Mouse (Mus musculus) liver, postnatal 0 days (tissue): Measurements from ENCODE around the gene Gm20388. TPM values are rescaled to one million over a fixed set of nuclear protein-coding genes. Genes with fewer than 3 reads are reported as not detected.
"Not testable (repeated sequence)": the region's sequence is repeated elsewhere in the genome, so short reads cannot be mapped to it uniquely, and the experiment has no call there.

ENCODE experiments used
- ATAC-seq: fragments of 200-750 bp; cut with Nextera tagmentation; 2 replicates; pipeline ENCODE4 v1.8.0; 2017; ENCODE audit warnings: mild to moderate bottlenecking, moderate library complexity
- DNase-seq: peaks from one replicate; pipeline ENCODE4 v3.0.0-alpha.2; 2016
- H3K27ac ChIP-seq: fragments of 300-500 bp; sonication (generic); 2 replicates; pipeline ENCODE4 v1.5.1; 2014; ENCODE audit warnings: antibody characterized with exemption, moderate library complexity, mild to moderate bottlenecking, low read depth
- H3K27me3 ChIP-seq: fragments of 300-500 bp; sonication (generic); 2 replicates; pipeline ENCODE4 v1.6.1; 2014; ENCODE audit warnings: low read length, control low read depth, mixed read lengths; ENCODE audit not compliant: insufficient read depth
- H3K36me3 ChIP-seq: fragments of 300-500 bp; sonication (generic); replicated peaks from 2 replicates; pipeline ENCODE4 v1.6.1; 2014; ENCODE audit warnings: mild to moderate bottlenecking, control low read depth, low read length, moderate library complexity, mixed read lengths; ENCODE audit not compliant: insufficient read depth
- H3K4me1 ChIP-seq: fragments of 300-500 bp; sonication (generic); 2 replicates; pipeline ENCODE4 v1.6.1; 2014; ENCODE audit warnings: antibody characterized with exemption, mild to moderate bottlenecking, control low read depth; ENCODE audit not compliant: insufficient read depth
- H3K4me2 ChIP-seq: fragments of 300-500 bp; sonication (generic); 2 replicates; pipeline ENCODE4 v1.6.1; 2014; ENCODE audit warnings: low read depth, mild to moderate bottlenecking, low read length, moderate library complexity, mixed read lengths
- H3K4me3 ChIP-seq: fragments of 300-500 bp; sonication (generic); 2 replicates; pipeline ENCODE4 v1.5.1; 2014; ENCODE audit warnings: low read depth, low read length
- H3K9ac ChIP-seq: fragments of 300-500 bp; sonication (generic); replicated peaks from 2 replicates; pipeline ENCODE4 v1.6.1; 2014; ENCODE audit warnings: mild to moderate bottlenecking, moderate library complexity
- H3K9me3 ChIP-seq: fragments of 300-500 bp; sonication (generic); 2 replicates; pipeline ENCODE4 v1.6.1; 2016; ENCODE audit warnings: mild to moderate bottlenecking, control low read depth, low read length, mixed read lengths
- CTCF ChIP-seq: sonication (generic); IDR thresholded peaks from 2 replicates; pipeline ENCODE4 v1.5.1; 2016; ENCODE audit warnings: antibody characterized with exemption, low read depth
- EP300 ChIP-seq: IDR thresholded peaks from 2 replicates; pipeline ENCODE4 v1.6.1; 2016; ENCODE audit warnings: antibody characterized with exemption, low read depth, mild to moderate bottlenecking
- WGBS: fragments of 180-500 bp; shearing (Covaris S2); extraction: QIAGEN DNeasy Blood & Tissue Kit; methylation state at CpG from one replicate; pipeline ENCODE4 v1.1.7; 2014; ENCODE audit not compliant: insufficient replicate concordance; 5-methylcytosine and 5-hydroxymethylcytosine counted together
- polyA plus RNA-seq: library from polyadenylated mRNA; unstranded; fragments of >200 nt; fragmentation: Nextera tagmentation; extraction: Ambion mirVana; gene quantifications from 2 replicates; pipeline ENCODE4 v1.2.1, GENCODE M21; 2015

Gm20388 gene
- polyA plus RNA-seq, 1 experiment from 2014 or later, result not detected

DNA sequence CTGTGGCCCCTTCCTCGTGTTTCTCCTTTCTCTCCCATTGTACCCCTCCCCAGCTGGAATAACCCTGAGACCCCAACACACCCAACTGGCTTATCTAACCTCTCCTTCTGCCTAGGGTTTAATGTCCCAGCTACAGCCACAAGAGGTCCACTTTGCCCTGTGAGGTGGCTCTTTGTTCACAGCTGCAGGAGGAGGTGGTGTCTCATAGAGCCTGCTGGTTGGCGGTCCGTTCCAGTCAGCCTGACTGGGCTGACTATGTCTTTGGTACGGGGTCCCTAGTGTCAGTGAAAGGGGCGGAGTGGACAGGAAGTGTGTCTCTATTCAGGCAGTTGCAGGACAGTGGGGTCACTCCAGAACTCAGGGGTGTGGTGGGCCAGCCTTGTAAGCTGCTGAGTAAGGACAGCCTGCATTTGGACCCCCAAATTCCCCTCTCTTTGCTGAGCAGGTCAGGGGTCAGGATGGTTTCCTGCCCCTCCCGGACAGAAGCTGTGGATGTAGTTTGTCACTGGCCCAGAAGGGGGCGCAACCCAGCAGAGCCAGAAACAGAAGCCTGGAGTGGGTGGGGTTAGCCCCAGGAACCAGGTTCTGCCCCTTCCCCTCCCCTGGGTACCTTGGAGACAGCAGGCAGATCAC lies 453.6 kb downstream of the Gm20388 start:
- Histone ChIP-seq H3K4me3 (no peak overlapping the region), H3K27ac (peak overlapping the region; percentile 78), H3K4me2 (no peak overlapping the region), H3K9me3 (no peaks in the 10 kb centered on the region), H3K27me3 (no peaks in the 10 kb centered on the region), H3K4me1 (peaks cover 34% of the 10 kb centered on the region), H3K9ac (no peak overlapping the region; the same call in 1 of the 2 replicates), H3K36me3 (no peaks in the 10 kb centered on the region)
- DNase-seq, result peak; percentile 79
- WGBS, result 27% methylated on average over 7 of the region's 7 CpGs
- ATAC-seq, result peak; percentile 23
- 0 out of 2 replicates have a peak, but pooled peaks have one; percentile 0 for TF ChIP-seq EP300
- TF ChIP-seq CTCF, result peak; percentile 80

DNA sequence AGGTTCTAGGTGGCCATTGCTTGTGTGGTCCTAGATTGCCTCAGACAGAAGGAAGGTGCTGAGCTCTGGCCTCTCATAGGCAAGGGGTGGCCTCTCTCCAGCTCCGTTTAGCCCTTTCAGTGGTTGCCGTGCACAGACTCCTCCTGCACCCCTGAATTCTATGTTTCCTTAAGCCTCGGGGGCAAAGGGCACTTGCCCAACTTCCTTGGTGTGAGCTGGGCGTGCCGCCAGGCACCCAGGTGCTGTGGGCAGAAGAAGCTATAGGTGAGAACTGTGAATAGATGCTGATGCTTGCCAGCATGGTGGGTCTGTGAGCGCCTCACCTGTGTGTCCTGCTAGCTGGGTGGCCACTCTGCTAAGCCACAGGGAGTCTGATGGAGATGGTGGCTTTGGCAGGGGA lies 456.2 kb downstream of the Gm20388 start:
- Histone ChIP-seq H3K4me3 (no peak overlapping the region), H3K4me1 (peaks cover 58% of the 10 kb centered on the region), H3K9me3 (no peaks in the 10 kb centered on the region), H3K4me2 (no peak overlapping the region), H3K27me3 (no peaks in the 10 kb centered on the region), H3K36me3 (no peaks in the 10 kb centered on the region), H3K9ac (no peak overlapping the region), H3K27ac (no peak overlapping the region)
- no peak for DNase-seq
- no peak for TF ChIP-seq CTCF
- TF ChIP-seq EP300, result no peak
- WGBS, result 67% methylated on average over 6 of the region's 6 CpGs
- no peak for ATAC-seq

DNA sequence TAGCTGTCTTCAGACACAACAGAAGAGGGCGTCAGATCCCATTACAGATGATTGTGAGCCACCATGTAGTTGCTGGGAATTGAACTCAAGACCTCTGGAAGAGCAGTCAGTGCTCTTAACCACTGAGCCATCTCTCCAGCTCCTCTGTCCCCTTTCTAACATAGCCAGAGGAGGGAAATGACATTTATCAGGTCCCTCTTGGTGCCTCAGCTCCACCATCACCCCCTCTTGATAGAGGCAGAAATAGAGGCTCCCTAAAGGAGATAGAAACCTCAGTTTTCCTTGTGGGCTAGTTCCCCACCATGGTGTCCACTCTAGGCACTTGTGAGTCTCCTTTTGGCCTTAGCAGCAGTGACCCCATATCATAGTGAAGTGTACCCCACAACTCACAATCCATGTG lies 457.6 kb downstream of the Gm20388 start:
- ATAC-seq, H3K27me3 ChIP-seq, H3K4me3 ChIP-seq, H3K36me3 ChIP-seq, DNase-seq, H3K9me3 ChIP-seq: not testable (repeated sequence)
- Histone ChIP-seq H3K27ac (peak overlapping the region; percentile 88), H3K9ac (peak overlapping the region; percentile 32; the same call in 1 of the 2 replicates), H3K4me2 (peak overlapping the region; percentile 67; the same call in 1 of the 2 replicates), H3K4me1 (peaks cover 70% of the 10 kb centered on the region)
- WGBS, result 57% methylated on average over 1 of the region's 1 CpGs

DNA sequence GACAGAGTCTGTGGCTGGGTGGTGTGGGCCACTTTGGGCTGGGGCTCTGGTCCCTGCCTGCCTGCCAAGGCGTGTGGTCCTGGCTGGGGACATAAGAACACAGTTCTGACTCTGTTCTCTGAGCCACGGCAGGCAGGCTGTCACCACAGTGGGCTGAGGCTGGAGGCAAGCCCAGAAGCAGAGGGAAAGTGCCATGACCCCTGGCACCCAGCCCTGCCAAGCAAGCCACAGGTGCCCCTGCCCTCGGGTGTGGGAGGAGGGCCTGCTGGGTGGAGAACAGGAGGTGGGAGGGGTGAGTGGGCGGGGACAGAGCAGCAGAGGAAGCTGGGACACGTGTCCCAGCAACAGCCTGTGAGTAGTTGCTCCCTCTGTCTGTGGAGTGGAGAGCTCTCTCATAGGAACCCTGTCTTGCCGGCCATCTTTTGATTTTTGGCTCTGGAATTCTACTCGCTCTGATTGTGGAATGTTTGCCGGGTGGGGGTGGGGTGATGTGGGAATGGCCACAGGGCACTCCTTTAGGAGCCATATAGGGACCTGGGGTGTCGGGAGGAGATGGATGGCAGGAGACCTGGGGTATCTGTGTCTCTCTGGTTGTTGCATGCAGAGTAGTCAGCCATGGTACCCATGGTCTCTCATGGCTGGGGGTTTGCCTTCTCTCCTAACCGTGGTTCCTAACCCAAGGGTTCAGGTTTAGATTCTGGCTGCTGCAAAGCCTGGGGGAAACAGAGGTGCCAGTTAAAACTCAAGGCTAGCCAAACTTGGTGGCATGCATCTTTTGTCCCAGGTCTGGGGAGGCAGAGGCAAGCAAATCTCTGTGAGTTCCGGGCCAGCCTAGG lies 458.4 kb downstream of the Gm20388 start:
- peaks cover 72% of the 10 kb centered on the region for H3K4me1 ChIP-seq
- no peak; the same call in 1 of the 2 replicates for TF ChIP-seq EP300
- TF ChIP-seq CTCF, result peak; percentile 71
- 17% methylated on average over 10 of the region's 11 CpGs for WGBS

DNA sequence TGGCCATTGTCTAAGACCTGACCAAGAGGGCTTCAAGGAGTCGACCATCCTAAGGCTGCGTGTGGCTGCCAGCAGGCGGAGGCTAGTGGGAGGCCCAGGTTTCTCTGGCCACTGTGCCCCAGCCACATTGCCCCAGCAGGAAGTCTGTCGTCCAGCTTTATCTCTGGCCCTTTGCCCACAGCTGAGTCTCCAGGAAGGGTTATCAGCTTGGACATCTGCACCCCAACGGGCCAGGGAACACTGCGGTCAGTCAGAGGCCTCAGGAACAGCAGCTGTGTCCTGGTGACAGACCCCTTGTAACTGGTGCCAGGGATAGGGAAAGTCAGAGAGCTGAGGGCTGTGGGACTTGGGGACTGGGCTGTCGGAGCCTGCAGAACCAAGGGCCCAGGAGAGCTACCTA lies 459.3 kb downstream of the Gm20388 start:
- 21% methylated on average over 7 of the region's 7 CpGs for WGBS
- peak; percentile 9 for ATAC-seq
- H3K9ac ChIP-seq, result peak overlapping the region; percentile 56
- peak overlapping the region; percentile 88 for H3K27ac ChIP-seq
- peak overlapping the region; percentile 67 for H3K4me2 ChIP-seq
- H3K4me1 ChIP-seq, result peaks cover 72% of the 10 kb centered on the region
- no peaks in the 10 kb centered on the region for H3K36me3 ChIP-seq
- H3K9me3 ChIP-seq, result no peaks in the 10 kb centered on the region
- peak overlapping the region; percentile 35 for H3K4me3 ChIP-seq
- DNase-seq, result peak; percentile 84
- H3K27me3 ChIP-seq, result no peaks in the 10 kb centered on the region
- TF ChIP-seq EP300, result peak; percentile 99
- TF ChIP-seq CTCF, result peak; percentile 33; the same call in 1 of the 2 replicates

More for the DNA sequence above, 458.4 kb downstream of the Gm20388 start:
- peak; percentile 70 for ATAC-seq
- H3K9ac ChIP-seq, result peak overlapping the region; percentile 56
- H3K4me2 ChIP-seq, result peak overlapping the region; percentile 67
- H3K4me3 ChIP-seq, result peak overlapping the region; percentile 35
- H3K9me3 ChIP-seq, result no peaks in the 10 kb centered on the region
- H3K27me3 ChIP-seq, result no peaks in the 10 kb centered on the region
- peak; percentile 95 for DNase-seq
- H3K36me3 ChIP-seq, result no peaks in the 10 kb centered on the region
- H3K27ac ChIP-seq, result peak overlapping the region; percentile 88

DNA sequence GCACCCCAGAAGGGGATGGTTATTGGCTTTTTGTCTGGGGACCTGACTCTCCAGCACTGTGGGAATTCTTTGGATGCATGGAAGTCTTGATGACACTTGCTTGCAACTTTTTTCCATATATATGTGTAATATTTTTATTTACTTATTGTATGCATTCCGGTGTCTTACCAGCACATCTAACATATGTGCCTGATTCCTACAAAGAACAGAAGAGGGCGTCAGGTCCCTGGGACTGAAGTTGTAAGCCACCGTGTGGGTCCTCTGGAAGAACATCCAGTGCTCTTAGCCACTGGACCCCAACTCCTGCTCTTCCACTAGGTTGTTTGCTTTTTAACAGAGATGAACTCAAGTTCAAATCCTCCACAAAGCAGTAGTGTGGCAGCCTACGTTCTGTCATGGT lies 459.8 kb downstream of the Gm20388 start:
- TF ChIP-seq CTCF, result peak; percentile 63
- TF ChIP-seq EP300, result no peak
- Histone ChIP-seq H3K9ac (peak overlapping the region; percentile 56), H3K9me3 (no peaks in the 10 kb centered on the region), H3K4me2 (peak overlapping the region; percentile 67), H3K27ac (peak overlapping the region; percentile 88), H3K36me3 (no peaks in the 10 kb centered on the region), H3K27me3 (no peaks in the 10 kb centered on the region), H3K4me1 (peaks cover 74% of the 10 kb centered on the region), H3K4me3 (peak overlapping the region; percentile 35)
- no peak for ATAC-seq
- DNase-seq, result no peak
- 37% methylated on average over 4 of the region's 4 CpGs for WGBS
